Mouse (Mus musculus): ENCODE results near the gene Golga1. TPM values are rescaled to one million over a fixed set of nuclear protein-coding genes. Genes with fewer than 3 reads are reported as not detected.

Golga1 gene
- polyA plus RNA-seq, 1 experiment from 2014 or later: 28.8 TPM

DNA sequence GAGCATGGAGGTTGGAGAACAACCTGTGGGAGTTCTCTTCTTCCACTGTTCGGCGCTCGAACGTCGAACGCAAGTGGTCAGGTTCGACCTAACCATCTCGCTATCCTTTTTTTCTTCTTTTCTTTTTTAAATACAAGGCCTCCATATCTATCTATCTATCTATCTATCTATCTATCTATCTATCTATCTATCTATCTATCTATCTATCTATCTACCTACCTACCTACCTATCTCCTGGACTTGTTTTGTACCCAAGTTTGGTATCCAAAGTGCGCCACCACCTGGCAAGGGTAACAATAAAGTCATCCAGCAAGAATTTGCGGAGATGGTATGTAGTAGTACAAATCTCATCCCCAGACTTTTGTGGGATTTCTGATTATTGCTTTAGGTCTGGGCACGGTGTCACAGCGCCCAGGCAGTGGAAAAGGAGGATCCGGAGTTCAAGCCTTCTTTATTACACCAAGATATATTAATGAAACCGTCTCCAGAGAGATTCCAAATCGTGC is 59.7 kb downstream of the Golga1 start, which contains the start of gene Rpl35:
Gene Rpl35, minus strand, starts transcription at position 51 of the 506 bp plus-strand sequence.
- Histone ChIP-seq H3K36me3 (peaks cover 33% of the 10 kb centered on the region), H3K27me3 (no peaks in the 10 kb centered on the region), H3K4me3 (replicated peaks) (peak within 1 kb of the TSS; percentile 82), H3K9me3 (no peaks in the 10 kb centered on the region), H3K9ac (replicated peaks) (peak within 1 kb of the TSS; percentile 90), H3K27ac (peak within 1 kb of the TSS; percentile 92), H3K4me1 (replicated peaks) (peaks cover 42% of the 10 kb centered on the region), H3K4me2 (peak within 1 kb of the TSS; percentile 94)
- ATAC-seq (ENCODE audit: insufficient number of reproducible peaks, insufficient read depth, low FRiP score, low TSS enrichment, low read depth): no peak
- WGBS: 12% methylated on average over 15 of the region's 15 CpGs

DNA sequence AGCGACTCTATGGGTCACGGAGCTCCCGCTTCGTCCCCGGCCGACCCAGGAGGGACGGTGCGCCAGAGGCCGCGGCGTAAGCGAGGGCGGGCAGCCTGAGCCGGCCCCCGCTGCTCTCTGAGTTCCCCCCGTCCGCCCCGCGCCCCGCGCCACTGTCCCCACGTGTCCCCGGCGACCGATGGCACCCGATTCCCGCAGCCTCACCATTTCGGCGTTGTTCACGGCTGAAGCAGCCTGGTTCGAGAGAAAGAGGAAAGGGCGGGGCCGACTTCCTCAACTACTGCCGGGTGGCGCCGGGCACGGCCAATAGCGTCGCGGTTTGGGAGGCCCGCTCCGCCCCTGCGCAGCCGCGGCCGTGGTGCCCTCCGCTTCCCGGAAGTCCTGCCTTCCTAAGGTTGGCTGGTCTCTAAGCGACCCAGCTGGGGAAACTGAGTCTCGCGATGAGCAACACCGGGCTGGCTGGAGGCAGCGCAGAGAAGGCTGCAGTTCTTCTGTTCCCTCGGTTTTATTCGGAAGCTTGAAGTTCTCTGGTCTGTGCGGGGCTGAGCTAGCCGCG is 60.4 kb downstream of the Golga1 start, which contains the start of gene Arpc5l:
Gene Arpc5l, plus strand, starts transcription at position 469 of the 556 bp plus-strand sequence.
- Histone ChIP-seq H3K4me1 (replicated peaks) (peaks cover 42% of the 10 kb centered on the region), H3K4me2 (peak within 1 kb of the TSS; percentile 94), H3K27ac (peak within 1 kb of the TSS; percentile 92), H3K9ac (replicated peaks) (peak within 1 kb of the TSS; percentile 90), H3K27me3 (no peaks in the 10 kb centered on the region), H3K9me3 (no peaks in the 10 kb centered on the region), H3K36me3 (peaks cover 39% of the 10 kb centered on the region), H3K4me3 (replicated peaks) (peak within 1 kb of the TSS; percentile 82)
- WGBS: 0% methylated on average over 58 of the region's 58 CpGs
- ATAC-seq (ENCODE audit: insufficient number of reproducible peaks, insufficient read depth, low FRiP score, low TSS enrichment, low read depth): peak; percentile 85

DNA sequence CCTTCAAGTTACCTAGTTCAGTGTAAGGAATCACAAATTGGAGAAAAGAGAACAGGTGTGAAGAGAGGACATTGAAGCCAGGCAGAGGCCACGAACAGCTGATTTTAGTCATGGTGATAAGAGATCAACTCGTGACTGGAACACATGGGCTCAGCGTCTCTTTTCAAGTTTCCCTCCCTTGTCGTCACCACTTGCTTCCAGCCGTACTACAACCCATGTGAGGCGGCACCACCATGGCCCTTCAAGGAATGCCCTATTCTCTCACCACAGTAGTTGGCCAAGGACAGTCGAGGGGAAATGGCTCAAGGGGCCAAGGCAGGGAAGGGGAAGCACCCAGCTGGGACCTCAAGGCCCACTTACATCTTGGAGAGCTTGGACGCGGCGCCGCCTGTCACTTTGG is 61.0 kb downstream of the Golga1 start:
- H3K4me1 ChIP-seq (replicated peaks): peaks cover 37% of the 10 kb centered on the region
- H3K27ac ChIP-seq: peak overlapping the region; percentile 92
- no peaks in the 10 kb centered on the region for H3K27me3 ChIP-seq
- H3K36me3 ChIP-seq: peaks cover 45% of the 10 kb centered on the region
- no peaks in the 10 kb centered on the region for H3K9me3 ChIP-seq
- ATAC-seq (ENCODE audit: insufficient number of reproducible peaks, insufficient read depth, low FRiP score, low TSS enrichment, low read depth): no peak
- peak overlapping the region; percentile 82 for H3K4me3 ChIP-seq (replicated peaks)
- H3K9ac ChIP-seq (replicated peaks): peak overlapping the region; percentile 90
- WGBS: 2% methylated on average over 11 of the region's 11 CpGs
- peak overlapping the region; percentile 94 for H3K4me2 ChIP-seq

DNA sequence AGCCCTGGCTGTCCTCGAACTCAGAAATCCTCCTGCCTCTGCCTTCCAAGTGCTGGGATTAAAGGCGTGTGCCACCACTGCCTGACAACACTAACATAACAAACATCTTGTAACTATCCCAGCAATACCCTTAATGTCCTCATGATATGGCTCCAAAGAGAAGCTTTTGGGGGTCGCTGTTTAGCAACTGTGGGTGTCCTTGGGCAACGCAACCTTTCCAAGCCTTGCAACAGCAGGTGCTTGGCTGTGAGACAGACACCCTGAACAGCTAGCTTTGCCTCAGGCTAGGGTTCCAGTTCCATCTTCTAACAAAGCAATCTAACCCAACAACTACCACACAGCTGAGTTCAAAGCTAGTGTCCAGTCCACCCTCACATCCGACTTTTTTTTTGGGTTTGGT is 61.8 kb downstream of the Golga1 start:
- peaks cover 49% of the 10 kb centered on the region for H3K36me3 ChIP-seq
- no peaks in the 10 kb centered on the region for H3K9me3 ChIP-seq

DNA sequence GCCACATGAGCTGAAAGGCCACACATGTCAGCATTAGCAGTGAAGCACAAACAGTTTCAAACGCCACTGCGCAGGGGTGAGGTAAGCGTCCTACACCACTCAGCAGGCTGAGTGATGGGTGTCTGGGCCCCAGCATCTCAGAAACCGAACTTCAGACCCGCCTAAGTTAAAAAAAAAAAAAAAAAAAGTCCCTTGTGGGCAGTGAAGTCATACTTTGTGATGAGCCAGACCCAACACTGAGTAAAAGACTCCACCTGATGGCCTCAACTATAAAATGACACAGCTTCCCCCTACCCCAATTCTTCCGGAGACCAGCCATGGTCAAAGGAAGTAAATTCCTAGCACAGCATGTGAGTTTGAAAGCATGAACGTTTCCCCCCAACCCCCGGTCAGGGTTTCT is 62.2 kb downstream of the Golga1 start:
- H3K27ac ChIP-seq: no peak overlapping the region
- H3K9ac ChIP-seq (replicated peaks): 0 out of 2 replicates have a peak overlapping the region, but pooled peaks have one; percentile 90
- peak overlapping the region; percentile 82 for H3K4me3 ChIP-seq (replicated peaks)
- peak overlapping the region; percentile 94 for H3K4me2 ChIP-seq
- WGBS: 65% methylated on average over 8 of the region's 8 CpGs
- no peak for ATAC-seq (ENCODE audit: insufficient number of reproducible peaks, insufficient read depth, low FRiP score, low TSS enrichment, low read depth)
- H3K9me3 ChIP-seq: no peaks in the 10 kb centered on the region
- H3K27me3 ChIP-seq: no peaks in the 10 kb centered on the region
- H3K4me1 ChIP-seq (replicated peaks): peaks cover 33% of the 10 kb centered on the region
- peaks cover 49% of the 10 kb centered on the region for H3K36me3 ChIP-seq

More for the DNA sequence above, 61.8 kb downstream of the Golga1 start:
- Histone ChIP-seq H3K4me3 (replicated peaks) (peak overlapping the region; percentile 82), H3K4me2 (peak overlapping the region; percentile 94), H3K27ac (no peak overlapping the region), H3K27me3 (no peaks in the 10 kb centered on the region), H3K4me1 (replicated peaks) (peaks cover 30% of the 10 kb centered on the region), H3K9ac (replicated peaks) (peak overlapping the region; percentile 90; the same call in 1 of the 2 replicates)
- no peak for ATAC-seq (ENCODE audit: insufficient number of reproducible peaks, insufficient read depth, low FRiP score, low TSS enrichment, low read depth)
- WGBS: 74% methylated on average over 5 of the region's 5 CpGs

DNA sequence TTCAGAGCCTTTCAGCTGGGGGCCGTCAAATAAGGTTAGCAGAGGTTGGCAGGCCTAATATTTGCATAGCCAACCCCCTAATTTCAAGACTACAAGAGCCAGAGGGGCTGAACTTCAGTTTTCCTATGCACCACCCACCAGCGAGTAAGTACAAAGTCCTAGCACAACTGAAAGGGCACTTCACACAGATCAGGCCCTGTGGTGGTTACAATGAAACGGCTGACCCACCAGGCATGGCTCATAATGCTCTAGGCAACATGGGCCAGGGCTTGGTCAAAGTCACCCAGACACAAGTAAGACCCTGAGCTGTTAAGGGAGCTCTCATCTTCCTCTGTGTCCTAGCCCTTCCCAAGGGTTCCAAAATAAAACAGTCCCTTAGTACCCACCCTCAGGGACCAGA is 63.5 kb downstream of the Golga1 start:
- no peak for ATAC-seq (ENCODE audit: insufficient number of reproducible peaks, insufficient read depth, low FRiP score, low TSS enrichment, low read depth)
- WGBS: 83% methylated on average over 3 of the region's 3 CpGs
- Histone ChIP-seq H3K4me3 (replicated peaks) (no peak overlapping the region), H3K4me2 (no peak overlapping the region), H3K9ac (replicated peaks) (no peak overlapping the region), H3K27me3 (peaks cover 6% of the 10 kb centered on the region; the same call in 1 of the 2 replicates), H3K27ac (no peak overlapping the region), H3K4me1 (replicated peaks) (peaks cover 36% of the 10 kb centered on the region), H3K36me3 (peaks cover 49% of the 10 kb centered on the region), H3K9me3 (no peaks in the 10 kb centered on the region)

DNA sequence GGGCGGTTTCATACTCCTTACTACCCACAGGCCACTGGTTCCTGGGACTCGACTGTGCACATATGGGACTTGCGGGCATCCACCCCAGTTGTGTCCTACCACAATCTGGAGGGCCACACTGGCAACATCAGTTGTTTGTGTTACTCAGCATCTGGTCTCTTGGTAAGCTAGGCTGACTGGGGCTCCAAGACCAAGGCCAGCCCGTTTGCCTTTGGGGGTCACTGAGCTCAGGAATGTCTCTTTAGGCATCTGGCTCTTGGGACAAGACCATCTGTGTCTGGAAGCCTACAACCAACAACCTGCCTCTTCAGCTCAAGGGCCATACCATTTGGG is 64.8 kb downstream of the Golga1 start:
- Histone ChIP-seq H3K4me1 (replicated peaks) (peaks cover 27% of the 10 kb centered on the region), H3K27me3 (peaks cover 7% of the 10 kb centered on the region; the same call in 1 of the 2 replicates), H3K27ac (no peak overlapping the region), H3K4me3 (replicated peaks) (no peak overlapping the region), H3K36me3 (peaks cover 49% of the 10 kb centered on the region), H3K9me3 (no peaks in the 10 kb centered on the region), H3K4me2 (no peak overlapping the region), H3K9ac (replicated peaks) (no peak overlapping the region)
- no peak for ATAC-seq (ENCODE audit: insufficient number of reproducible peaks, insufficient read depth, low FRiP score, low TSS enrichment, low read depth)
- WGBS: 88% methylated on average over 4 of the region's 4 CpGs

DNA sequence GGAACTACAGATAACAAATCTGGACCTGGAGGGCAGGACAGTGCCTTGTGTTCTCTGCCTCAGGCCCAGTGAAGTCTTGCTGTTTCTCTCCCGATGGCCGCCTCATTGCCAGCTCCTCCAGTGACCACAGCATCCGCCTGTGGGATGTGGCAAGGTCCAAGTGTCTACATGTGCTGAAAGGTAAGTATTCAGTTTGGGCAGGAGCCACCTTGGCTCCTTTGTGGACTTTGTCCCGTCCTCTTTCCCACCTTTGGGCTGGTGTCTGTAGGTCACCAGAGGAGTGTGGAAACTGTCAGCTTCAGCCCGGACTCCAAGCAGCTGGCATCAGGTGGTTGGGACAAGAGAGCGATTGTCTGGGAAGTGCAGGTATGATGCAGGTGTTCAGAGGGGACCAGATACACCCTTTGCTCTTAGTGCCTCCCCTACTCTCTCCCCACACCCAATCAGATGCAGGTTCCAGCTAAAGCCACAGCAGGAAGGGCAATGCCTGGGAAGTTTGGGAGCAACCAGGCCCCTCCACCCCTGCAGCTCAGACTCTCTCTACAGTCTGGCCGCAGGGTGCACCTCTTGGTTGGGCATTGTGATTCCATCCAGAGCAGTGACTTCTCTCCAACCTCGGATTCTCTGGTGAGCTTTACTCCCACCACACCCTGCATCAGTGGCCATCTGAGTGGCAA is 65.3 kb downstream of the Golga1 start:
- H3K4me1 ChIP-seq (replicated peaks): peaks cover 27% of the 10 kb centered on the region
- no peak overlapping the region for H3K27ac ChIP-seq
- H3K9me3 ChIP-seq: no peaks in the 10 kb centered on the region
- no peak overlapping the region for H3K9ac ChIP-seq (replicated peaks)
- 61% methylated on average over 8 of the region's 8 CpGs for WGBS
- H3K36me3 ChIP-seq: peaks cover 49% of the 10 kb centered on the region
- H3K4me2 ChIP-seq: no peak overlapping the region
- no peak overlapping the region for H3K4me3 ChIP-seq (replicated peaks)
- peaks cover 7% of the 10 kb centered on the region; the same call in 1 of the 2 replicates for H3K27me3 ChIP-seq
- no peak for ATAC-seq (ENCODE audit: insufficient number of reproducible peaks, insufficient read depth, low FRiP score, low TSS enrichment, low read depth)

DNA sequence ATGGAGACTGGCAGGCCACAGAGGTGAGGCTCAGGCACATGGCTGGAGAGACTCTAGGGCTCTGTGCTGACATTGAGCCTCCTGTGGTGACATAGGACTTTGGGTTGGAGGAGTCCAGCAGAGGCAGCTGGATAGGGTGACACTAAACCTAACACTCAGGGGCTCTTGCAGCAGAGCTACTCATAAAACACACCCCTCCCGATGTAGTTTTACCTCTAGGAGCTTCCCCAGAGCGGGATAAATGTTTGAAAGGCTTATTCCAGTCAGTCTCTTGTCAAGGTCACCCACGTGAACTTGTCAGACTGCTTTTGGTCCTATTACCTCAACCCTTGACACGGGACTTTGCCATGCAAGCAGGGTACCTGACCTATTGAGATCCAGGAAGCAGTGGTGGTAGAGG is 66.0 kb downstream of the Golga1 start:
- WGBS: 59% methylated on average over 4 of the region's 4 CpGs
- H3K9ac ChIP-seq (replicated peaks): no peak overlapping the region
- H3K4me3 ChIP-seq (replicated peaks): no peak overlapping the region
- no peak for ATAC-seq (ENCODE audit: insufficient number of reproducible peaks, insufficient read depth, low FRiP score, low TSS enrichment, low read depth)
- H3K27ac ChIP-seq: no peak overlapping the region
- H3K9me3 ChIP-seq: no peaks in the 10 kb centered on the region
- peaks cover 27% of the 10 kb centered on the region for H3K4me1 ChIP-seq (replicated peaks)
- no peak overlapping the region for H3K4me2 ChIP-seq
- peaks cover 7% of the 10 kb centered on the region; the same call in 1 of the 2 replicates for H3K27me3 ChIP-seq
- H3K36me3 ChIP-seq: peaks cover 49% of the 10 kb centered on the region

DNA sequence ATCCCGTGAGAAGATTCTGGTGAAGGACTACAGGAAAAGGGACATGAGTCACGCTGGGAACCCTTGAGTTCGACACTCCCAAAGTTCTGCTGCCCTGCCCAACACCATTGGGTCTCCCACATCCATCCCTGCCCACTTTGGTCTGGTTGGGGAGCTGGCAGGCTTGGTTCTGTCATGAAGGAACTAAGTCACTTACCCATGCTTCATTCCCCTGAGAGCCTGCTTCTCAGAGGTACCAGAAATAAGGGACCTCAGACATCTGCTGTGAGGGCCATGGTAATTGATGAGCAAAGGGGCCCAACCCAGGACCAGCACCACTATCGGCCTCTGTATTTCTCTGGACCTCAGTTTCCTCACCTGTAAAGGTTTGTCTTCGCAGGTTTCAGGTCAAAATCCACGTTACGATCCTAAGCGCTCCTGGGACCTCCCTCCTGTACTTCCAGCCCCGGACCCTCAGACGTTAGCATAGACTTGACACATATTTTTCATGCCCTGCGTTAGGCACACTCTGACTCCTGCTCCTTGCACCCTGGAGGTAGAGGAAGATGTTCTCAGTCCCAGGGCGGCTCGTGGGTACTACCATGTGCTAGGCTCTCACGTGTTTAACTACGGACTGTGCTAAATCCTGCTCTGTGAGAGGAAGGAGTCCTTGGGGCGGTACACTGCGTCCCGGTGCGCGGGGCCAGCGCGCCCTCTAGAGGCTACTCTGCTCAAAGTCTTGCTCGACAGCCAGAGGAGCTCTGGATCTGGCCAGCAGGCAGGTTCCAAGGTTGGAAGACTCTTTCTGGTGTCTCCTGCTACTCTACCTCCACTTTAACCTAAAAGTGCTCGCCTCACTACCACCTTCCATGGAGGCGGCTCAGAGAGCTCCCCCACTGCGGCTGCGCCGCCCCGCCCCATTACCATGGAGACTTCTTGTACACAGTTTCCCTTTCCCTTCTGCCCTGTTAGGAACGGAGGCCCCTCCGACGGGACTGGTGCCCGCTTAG is 67.7 kb downstream of the Golga1 start, which contains the start of gene Wdr38:
Gene Wdr38, plus strand, starts transcription at position 91 of the 989 bp plus-strand sequence.
- Histone ChIP-seq H3K9ac (replicated peaks) (peak within 1 kb of the TSS; percentile 46), H3K27ac (peak within 1 kb of the TSS; percentile 41; the same call in 1 of the 2 replicates), H3K4me2 (peak within 1 kb of the TSS; percentile 59), H3K9me3 (no peaks in the 10 kb centered on the region), H3K4me3 (replicated peaks) (peak within 1 kb of the TSS; percentile 39), H3K4me1 (replicated peaks) (peaks cover 12% of the 10 kb centered on the region), H3K27me3 (peaks cover 7% of the 10 kb centered on the region; the same call in 1 of the 2 replicates), H3K36me3 (peaks cover 37% of the 10 kb centered on the region)
- peak; percentile 90 for ATAC-seq (ENCODE audit: insufficient number of reproducible peaks, insufficient read depth, low FRiP score, low TSS enrichment, low read depth)
- 15% methylated on average over 33 of the region's 33 CpGs for WGBS

All from limb, embryonic 12.5 days (tissue).